Mouse (Mus musculus): ENCODE data around the gene Nat9. TPM values are rescaled to one million over a fixed set of nuclear protein-coding genes. Genes with fewer than 3 reads are reported as not detected.
A peak's percentile ranks its signal among the peaks of the same experiment; 100 is the strongest.

The Nat9 gene
- polyA plus RNA-seq, 1 experiment from 2014 or later = 20.0 TPM

GRCm38 (mm10) chr11:115228430-115228829 is 40.8 kb upstream of the Nat9 start:
- Histone ChIP-seq H3K27ac (no peak overlapping the region), H3K9me3 (ENCODE audit: control insufficient read depth, low read length) (no peaks in the 10 kb centered on the region), H3K4me1 (replicated peaks; ENCODE audit: control insufficient read depth, insufficient read depth, low read length) (peaks cover 65% of the 10 kb centered on the region), H3K9ac (no peak overlapping the region), H3K27me3 (ENCODE audit: control insufficient read depth, insufficient read depth, low read length) (no peaks in the 10 kb centered on the region), H3K4me2 (replicated peaks) (no peak overlapping the region), H3K36me3 (replicated peaks; ENCODE audit: control insufficient read depth, insufficient read depth) (no peaks in the 10 kb centered on the region), H3K4me3 (replicated peaks; ENCODE audit: low read length) (no peak overlapping the region)
- WGBS = 70% methylated on average over 7 of the region's 7 CpGs
- ATAC-seq (ENCODE audit: low FRiP score) = no peak
- DNase-seq (ENCODE audit: low spot score) = no peak

DNA sequence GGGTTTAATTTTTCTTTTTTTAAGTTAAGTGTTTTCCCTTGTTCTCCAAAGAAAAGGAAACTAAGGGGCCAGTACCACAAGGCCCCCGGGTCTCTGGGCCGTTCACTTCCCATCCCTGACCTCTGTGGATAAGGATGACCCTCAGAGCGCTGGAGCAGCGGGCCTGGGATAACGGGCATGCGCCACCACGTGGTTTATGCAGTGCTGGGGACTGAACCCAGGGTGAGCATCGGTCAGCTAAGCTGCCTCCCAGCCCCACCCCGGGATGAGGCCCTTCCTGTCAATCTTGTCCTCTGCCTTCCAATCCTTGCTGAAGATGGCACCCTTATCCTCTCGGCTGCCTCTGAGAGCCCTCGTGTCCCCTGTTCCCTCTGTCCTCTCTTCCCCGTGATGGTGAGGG is 40.0 kb upstream of the Nat9 start:
- H3K36me3 ChIP-seq (replicated peaks; ENCODE audit: control insufficient read depth, insufficient read depth) = no peaks in the 10 kb centered on the region
- H3K9ac ChIP-seq = no peak overlapping the region
- no peak for DNase-seq (ENCODE audit: low spot score)
- H3K4me2 ChIP-seq (replicated peaks) = no peak overlapping the region
- no peaks in the 10 kb centered on the region for H3K27me3 ChIP-seq (ENCODE audit: control insufficient read depth, insufficient read depth, low read length)
- ATAC-seq (ENCODE audit: low FRiP score) = no peak
- H3K9me3 ChIP-seq (ENCODE audit: control insufficient read depth, low read length) = no peaks in the 10 kb centered on the region
- no peak overlapping the region for H3K27ac ChIP-seq
- 31% methylated on average over 12 of the region's 12 CpGs for WGBS
- H3K4me3 ChIP-seq (replicated peaks; ENCODE audit: low read length) = no peak overlapping the region
- H3K4me1 ChIP-seq (replicated peaks; ENCODE audit: control insufficient read depth, insufficient read depth, low read length) = peaks cover 65% of the 10 kb centered on the region

- H3K4me3 ChIP-seq (replicated peaks; ENCODE audit: low read length) = no peak overlapping the region
- peak; percentile 52; the same call in 1 of the 2 replicates for ATAC-seq (ENCODE audit: low FRiP score)
- 26% methylated on average over 14 of the region's 14 CpGs for WGBS
Measured at GRCm38 (mm10) chr11:115226811-115227491, 39.3 kb upstream of the Nat9 start.

GRCm38 (mm10) chr11:115225301-115225700 is 37.6 kb upstream of the Nat9 start:
- H3K9me3 ChIP-seq (ENCODE audit: control insufficient read depth, low read length) = no peaks in the 10 kb centered on the region
- 47% methylated on average over 6 of the region's 6 CpGs for WGBS
- H3K4me2 ChIP-seq (replicated peaks) = no peak overlapping the region
- ATAC-seq (ENCODE audit: low FRiP score) (no peak), DNase-seq (ENCODE audit: low spot score) (no peak)
- H3K36me3 ChIP-seq (replicated peaks; ENCODE audit: control insufficient read depth, insufficient read depth) = no peaks in the 10 kb centered on the region
- H3K4me1 ChIP-seq (replicated peaks; ENCODE audit: control insufficient read depth, insufficient read depth, low read length) = peaks cover 58% of the 10 kb centered on the region
- H3K27me3 ChIP-seq (ENCODE audit: control insufficient read depth, insufficient read depth, low read length) = no peaks in the 10 kb centered on the region
- 0 out of 2 replicates have a peak overlapping the region, but pooled peaks have one; percentile 9 for H3K27ac ChIP-seq
- no peak overlapping the region for H3K4me3 ChIP-seq (replicated peaks; ENCODE audit: low read length)
- H3K9ac ChIP-seq = 0 out of 2 replicates have a peak overlapping the region, but pooled peaks have one; percentile 20

More at GRCm38 (mm10) chr11:115226811-115227491, 39.3 kb upstream of the Nat9 start:
- Histone ChIP-seq H3K9ac (peak overlapping the region; percentile 5; the same call in 1 of the 2 replicates), H3K9me3 (ENCODE audit: control insufficient read depth, low read length) (no peaks in the 10 kb centered on the region), H3K4me2 (replicated peaks) (no peak overlapping the region), H3K36me3 (replicated peaks; ENCODE audit: control insufficient read depth, insufficient read depth) (no peaks in the 10 kb centered on the region), H3K27ac (peak overlapping the region; percentile 43), H3K4me1 (replicated peaks; ENCODE audit: control insufficient read depth, insufficient read depth, low read length) (peaks cover 64% of the 10 kb centered on the region), H3K27me3 (ENCODE audit: control insufficient read depth, insufficient read depth, low read length) (no peaks in the 10 kb centered on the region)
- no peak for DNase-seq (ENCODE audit: low spot score)

- 42% methylated on average over 8 of the region's 8 CpGs for WGBS
- H3K4me1 ChIP-seq (replicated peaks; ENCODE audit: control insufficient read depth, insufficient read depth, low read length) = peaks cover 58% of the 10 kb centered on the region
- peak; percentile 64 for DNase-seq (ENCODE audit: low spot score)
Measured at GRCm38 (mm10) chr11:115224889-115225288, 37.2 kb upstream of the Nat9 start.

DNA sequence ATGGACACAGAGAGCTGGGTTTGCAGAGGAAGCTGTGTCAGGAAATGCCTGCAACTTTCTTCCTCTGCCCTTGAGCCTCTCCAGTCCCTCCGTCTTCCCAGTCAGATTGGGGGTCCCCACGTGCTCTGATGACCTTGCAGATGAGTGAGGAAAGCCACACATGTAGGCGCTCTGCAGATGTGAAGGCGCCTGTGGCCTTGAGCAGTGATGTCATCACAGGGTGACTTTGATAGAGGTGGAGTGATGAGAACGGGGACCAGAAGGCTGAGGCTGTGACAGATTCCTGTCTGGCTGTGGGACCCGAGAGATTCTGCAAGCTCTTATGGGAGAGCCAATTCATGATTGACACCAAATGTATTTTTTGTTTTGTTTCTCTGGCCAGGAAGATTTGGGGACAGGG is 36.2 kb upstream of the Nat9 start:
- Histone ChIP-seq H3K36me3 (replicated peaks; ENCODE audit: control insufficient read depth, insufficient read depth) (no peaks in the 10 kb centered on the region), H3K9ac (no peak overlapping the region), H3K4me1 (replicated peaks; ENCODE audit: control insufficient read depth, insufficient read depth, low read length) (peaks cover 58% of the 10 kb centered on the region), H3K4me3 (replicated peaks; ENCODE audit: low read length) (no peak overlapping the region), H3K27ac (no peak overlapping the region), H3K9me3 (ENCODE audit: control insufficient read depth, low read length) (no peaks in the 10 kb centered on the region), H3K4me2 (replicated peaks) (no peak overlapping the region), H3K27me3 (ENCODE audit: control insufficient read depth, insufficient read depth, low read length) (no peaks in the 10 kb centered on the region)
- WGBS = 86% methylated on average over 6 of the region's 6 CpGs
- DNase-seq (ENCODE audit: low spot score) = no peak
- ATAC-seq (ENCODE audit: low FRiP score) = no peak

More at GRCm38 (mm10) chr11:115224889-115225288, 37.2 kb upstream of the Nat9 start:
- Histone ChIP-seq H3K27ac (0 out of 2 replicates have a peak overlapping the region, but pooled peaks have one; percentile 9), H3K4me3 (replicated peaks; ENCODE audit: low read length) (no peak overlapping the region), H3K9ac (no peak overlapping the region), H3K36me3 (replicated peaks; ENCODE audit: control insufficient read depth, insufficient read depth) (no peaks in the 10 kb centered on the region), H3K27me3 (ENCODE audit: control insufficient read depth, insufficient read depth, low read length) (no peaks in the 10 kb centered on the region), H3K9me3 (ENCODE audit: control insufficient read depth, low read length) (no peaks in the 10 kb centered on the region), H3K4me2 (replicated peaks) (no peak overlapping the region)
- ATAC-seq (ENCODE audit: low FRiP score) = no peak

DNA sequence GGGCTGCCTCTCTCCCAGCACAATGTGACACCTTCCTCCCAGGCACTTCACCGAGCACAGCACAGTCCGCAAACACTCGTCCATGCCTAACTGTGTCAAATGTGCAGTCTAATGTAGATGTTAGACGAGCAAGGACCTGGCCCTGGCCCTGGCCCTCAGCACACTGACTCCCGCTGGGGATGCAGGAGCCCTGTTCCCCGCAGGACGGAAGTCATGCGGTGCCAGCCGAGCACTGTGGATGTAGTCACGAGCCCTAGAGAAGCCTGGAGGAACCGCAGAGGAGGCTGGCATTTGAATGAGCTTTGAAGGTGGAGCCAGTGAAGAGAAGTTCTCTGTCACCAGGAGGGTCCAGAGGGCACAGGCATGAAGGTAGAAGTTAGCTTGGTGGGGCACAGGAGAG is 35.8 kb upstream of the Nat9 start:
- peaks cover 58% of the 10 kb centered on the region for H3K4me1 ChIP-seq (replicated peaks; ENCODE audit: control insufficient read depth, insufficient read depth, low read length)
- no peak overlapping the region for H3K9ac ChIP-seq
- WGBS = 68% methylated on average over 11 of the region's 11 CpGs
- no peaks in the 10 kb centered on the region for H3K36me3 ChIP-seq (replicated peaks; ENCODE audit: control insufficient read depth, insufficient read depth)
- H3K27ac ChIP-seq = no peak overlapping the region
- H3K4me2 ChIP-seq (replicated peaks) = no peak overlapping the region
- DNase-seq (ENCODE audit: low spot score) (no peak), ATAC-seq (ENCODE audit: low FRiP score) (no peak)
- H3K27me3 ChIP-seq (ENCODE audit: control insufficient read depth, insufficient read depth, low read length) = no peaks in the 10 kb centered on the region
- no peak overlapping the region for H3K4me3 ChIP-seq (replicated peaks; ENCODE audit: low read length)
- H3K9me3 ChIP-seq (ENCODE audit: control insufficient read depth, low read length) = no peaks in the 10 kb centered on the region

GRCm38 (mm10) chr11:115222570-115222969 is 34.9 kb upstream of the Nat9 start:
- no peak for ATAC-seq (ENCODE audit: low FRiP score)
- DNase-seq (ENCODE audit: low spot score) = no peak
- Histone ChIP-seq H3K9ac (no peak overlapping the region), H3K9me3 (ENCODE audit: control insufficient read depth, low read length) (no peaks in the 10 kb centered on the region), H3K4me1 (replicated peaks; ENCODE audit: control insufficient read depth, insufficient read depth, low read length) (peaks cover 50% of the 10 kb centered on the region), H3K27ac (no peak overlapping the region), H3K4me2 (replicated peaks) (no peak overlapping the region), H3K27me3 (ENCODE audit: control insufficient read depth, insufficient read depth, low read length) (no peaks in the 10 kb centered on the region), H3K36me3 (replicated peaks; ENCODE audit: control insufficient read depth, insufficient read depth) (no peaks in the 10 kb centered on the region), H3K4me3 (replicated peaks; ENCODE audit: low read length) (no peak overlapping the region)
- 37% methylated on average over 5 of the region's 5 CpGs for WGBS

DNA sequence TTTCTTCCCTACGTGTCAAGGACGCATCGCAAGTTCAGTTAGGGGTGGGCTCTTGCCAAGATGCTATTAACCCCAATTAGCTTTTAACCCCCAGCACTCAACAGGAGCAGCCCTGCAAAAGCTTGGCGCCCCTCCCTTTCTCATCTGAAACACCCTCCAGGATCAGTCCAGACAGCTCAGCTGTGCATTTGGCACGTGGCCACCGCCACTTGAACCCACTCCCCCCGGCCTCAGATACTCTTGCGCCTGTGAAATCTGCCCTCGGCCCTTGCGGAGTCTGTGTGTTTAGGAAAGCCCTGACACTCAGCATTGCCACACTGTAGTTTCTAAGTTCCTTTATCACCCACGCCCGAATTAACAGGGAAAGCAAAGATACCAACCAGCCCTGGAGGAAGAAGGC is 34.4 kb upstream of the Nat9 start:
- 41% methylated on average over 12 of the region's 12 CpGs for WGBS
- ATAC-seq (ENCODE audit: low FRiP score) (no peak), DNase-seq (ENCODE audit: low spot score) (no peak)
- Histone ChIP-seq H3K27me3 (ENCODE audit: control insufficient read depth, insufficient read depth, low read length) (no peaks in the 10 kb centered on the region), H3K4me3 (replicated peaks; ENCODE audit: low read length) (no peak overlapping the region), H3K9me3 (ENCODE audit: control insufficient read depth, low read length) (no peaks in the 10 kb centered on the region), H3K4me1 (replicated peaks; ENCODE audit: control insufficient read depth, insufficient read depth, low read length) (peaks cover 49% of the 10 kb centered on the region), H3K36me3 (replicated peaks; ENCODE audit: control insufficient read depth, insufficient read depth) (no peaks in the 10 kb centered on the region), H3K4me2 (replicated peaks) (no peak overlapping the region), H3K27ac (no peak overlapping the region), H3K9ac (no peak overlapping the region)
